Mouse (Mus musculus) thymus, postnatal 0 days (tissue): ENCODE data around the gene Gm9639. TPM values are rescaled to one million over a fixed set of nuclear protein-coding genes. Genes with fewer than 3 reads are reported as not detected.
"Not testable (repeated sequence)": the region's sequence is repeated elsewhere in the genome, so short reads cannot be mapped to it uniquely, and the experiment has no call there.

ENCODE experiments used
- DNase-seq: peaks from one replicate; pipeline ENCODE4 v3.0.0-alpha.2; 2015; ENCODE audit warnings: low spot score
- polyA plus RNA-seq: library from polyadenylated mRNA; unstranded; fragments of >200 nt; fragmentation: Nextera tagmentation; extraction: Ambion mirVana; gene quantifications from 2 replicates; pipeline ENCODE4 v1.2.1, GENCODE M21; 2015

The Gm9639 gene
- polyA plus RNA-seq, 1 experiment from 2014 or later = not detected

GRCm38 (mm10) chr10:77753448-77753847 is 41.4 kb downstream of the Gm9639 start:
- DNase-seq = no peak

GRCm38 (mm10) chr10:77752312-77752711 is 42.6 kb downstream of the Gm9639 start:
- DNase-seq = not testable (repeated sequence)

GRCm38 (mm10) chr10:77751254-77751653 is 43.6 kb downstream of the Gm9639 start, which contains the start of gene Gm9736:
Gene Gm9736, minus strand, starts transcription at chr10:77751354.
- not testable (repeated sequence) for DNase-seq

- DNase-seq = not testable (repeated sequence)
Observed at GRCm38 (mm10) chr10:77750686-77751085, 44.2 kb downstream of the Gm9639 start.

Other genes starting within 250 kb of the Gm9639 start
- gene Pttg1ip, start 213.4 kb downstream of the Gm9639 start, polyA plus RNA-seq = 79.8 and 85.6 TPM in 2 replicates
- 251 and 259 TPM in 2 replicates for gene Sumo3, start 189.0 kb downstream of the Gm9639 start, polyA plus RNA-seq
- 9.2 and 23.4 TPM in 2 replicates for gene Gm49325, start 188.9 kb downstream of the Gm9639 start, polyA plus RNA-seq
- gene Ube2g2, start 172.8 kb downstream of the Gm9639 start, polyA plus RNA-seq = 67.9 and 69.8 TPM in 2 replicates
- gene Tspear, start 108.5 kb downstream of the Gm9639 start, polyA plus RNA-seq = 0.77 and 0.84 TPM in 2 replicates
- gene Gm19402, start 104.3 kb downstream of the Gm9639 start, polyA plus RNA-seq = not detected in 2 replicates
- gene Gm9508, start 97.8 kb downstream of the Gm9639 start, polyA plus RNA-seq = not detected in 2 replicates
- gene Gm10272, start 88.5 kb downstream of the Gm9639 start, polyA plus RNA-seq = not detected in 2 replicates
- gene Gm10024, start 83.6 kb downstream of the Gm9639 start, polyA plus RNA-seq = not detected in 2 replicates
- gene Gm10142, start 79.3 kb downstream of the Gm9639 start, polyA plus RNA-seq = not detected in 2 replicates
- not detected in 2 replicates for gene Krtap12-1, start 74.5 kb downstream of the Gm9639 start, polyA plus RNA-seq
- not detected in 2 replicates for gene Gm10100, start 68.6 kb downstream of the Gm9639 start, polyA plus RNA-seq
- gene Gm18596, start 52.4 kb downstream of the Gm9639 start, polyA plus RNA-seq = not detected in 2 replicates
- gene Gm9736, start 43.7 kb downstream of the Gm9639 start, polyA plus RNA-seq = not detected in 2 replicates
- not detected in 2 replicates for gene Gm3233, start 35.4 kb downstream of the Gm9639 start, polyA plus RNA-seq
- not detected in 2 replicates for gene Gm3238, start 23.8 kb downstream of the Gm9639 start, polyA plus RNA-seq
- not detected in 2 replicates for gene Gm7138, start 18.1 kb downstream of the Gm9639 start, polyA plus RNA-seq
- not detected in 2 replicates for gene Gm3250, start 12.5 kb downstream of the Gm9639 start, polyA plus RNA-seq
- gene Gm7137, start 6.9 kb downstream of the Gm9639 start, polyA plus RNA-seq = not detected in 2 replicates
- gene Gm19668, start 4.1 kb upstream of the Gm9639 start, polyA plus RNA-seq = not detected in 2 replicates
- gene Gm9507, start 16.8 kb upstream of the Gm9639 start, polyA plus RNA-seq = not detected in 2 replicates
- gene Gm2696, start 19.6 kb upstream of the Gm9639 start, polyA plus RNA-seq = not detected in 2 replicates
- not detected in 2 replicates for gene Krtap10-4, start 32.0 kb upstream of the Gm9639 start, polyA plus RNA-seq
- not detected in 2 replicates for gene Krtap10-10, start 40.9 kb upstream of the Gm9639 start, polyA plus RNA-seq
- not detected in 2 replicates for gene Gm36176, start 51.7 kb upstream of the Gm9639 start, polyA plus RNA-seq
- not detected in 2 replicates for gene Gm10318, start 57.8 kb upstream of the Gm9639 start, polyA plus RNA-seq
- gene Gm3285, start 66.9 kb upstream of the Gm9639 start, polyA plus RNA-seq = not detected in 2 replicates
- gene Lrrc3, start 107.5 kb upstream of the Gm9639 start, polyA plus RNA-seq = 1.2 TPM in 2 replicates
- gene Trpm2, start 175.5 kb upstream of the Gm9639 start, polyA plus RNA-seq = 18.1 and 21.8 TPM in 2 replicates
- 20.9 and 21.0 TPM in 2 replicates for gene 1810043G02Rik, start 183.4 kb upstream of the Gm9639 start, polyA plus RNA-seq
- 41.1 and 45.5 TPM in 2 replicates for gene Pfkl, start 215.0 kb upstream of the Gm9639 start, polyA plus RNA-seq
- gene Dnmt3l, start 246.9 kb upstream of the Gm9639 start, polyA plus RNA-seq = 0.69 and 1.1 TPM in 2 replicates
- 8.8 and 10.1 TPM in 2 replicates for gene Aire, start 248.5 kb upstream of the Gm9639 start, polyA plus RNA-seq